Mouse (Mus musculus): ENCODE results near the gene Wfdc11. TPM values are rescaled to one million over a fixed set of nuclear protein-coding genes. Genes with fewer than 3 reads are reported as not detected.

Wfdc11 gene
- total RNA-seq (2023), result not detected in 4 replicates

GRCm38 (mm10) chr2:164673987-164674386, at the start of gene Wfdc11:
TSS of gene Wfdc11 (minus strand) at chr2:164674087.

GRCm38 (mm10) chr2:164715005-164715404, 41.1 kb upstream of the Wfdc11 start, which contains the start of gene Spint5:
TSS of gene Spint5 (plus strand) at chr2:164715305.

GRCm38 (mm10) chr2:164698201-164698600, 24.3 kb upstream of the Wfdc11 start, which contains the start of gene Spint4:
TSS of gene Spint4 (plus strand) at chr2:164698501.

GRCm38 (mm10) chr2:164684807-164685206, 10.9 kb upstream of the Wfdc11 start, which contains the start of gene Wfdc13:
TSS of gene Wfdc13 (plus strand) at chr2:164685107.

GRCm38 (mm10) chr2:164656483-164656882, 17.4 kb downstream of the Wfdc11 start, which contains the start of gene Wfdc9:
TSS of gene Wfdc9 (minus strand) at chr2:164656583.

GRCm38 (mm10) chr2:164655858-164656257, 18.0 kb downstream of the Wfdc11 start, which contains the start of gene Wfdc10:
TSS of gene Wfdc10 (plus strand) at chr2:164656046.

GRCm38 (mm10) chr2:164638696-164639095, 35.2 kb downstream of the Wfdc11 start, which contains the start of gene Wfdc16:
TSS of gene Wfdc16 (minus strand) at chr2:164638796.

GRCm38 (mm10) chr2:164613471-164613870, 60.4 kb downstream of the Wfdc11 start, which contains the start of the genes Wfdc6b and Wfdc8:
TSS of gene Wfdc6b (plus strand) at chr2:164613522.
TSS of gene Wfdc8 (minus strand) at chr2:164613626.

Other genes starting within 250 kb of the Wfdc11 start
- gene Sdc4, start 230.2 kb downstream of the Wfdc11 start, total RNA-seq (2023), result 166 to 182 TPM (median 177 TPM) in 4 replicates
- gene Sys1, start 217.1 kb downstream of the Wfdc11 start, total RNA-seq (2023), result 54.0 to 63.8 TPM (median 57.4 TPM) in 4 replicates
- 1.6 to 4.9 TPM in 2 of 4 replicates, not detected in the others for gene Gm20458, start 213.1 kb downstream of the Wfdc11 start, total RNA-seq (2023)
- gene Trp53tg5, start 200.4 kb downstream of the Wfdc11 start, total RNA-seq (2023), result not detected in 4 replicates
- gene Dbndd2, start 188.0 kb downstream of the Wfdc11 start, total RNA-seq (2023), result 2.6 to 8.5 TPM (median 4.7 TPM) in 4 replicates
- gene Pigt, start 176.6 kb downstream of the Wfdc11 start, total RNA-seq (2023), result 66.6 to 71.3 TPM (median 70.8 TPM) in 4 replicates
- gene Wfdc2, start 111.7 kb downstream of the Wfdc11 start, total RNA-seq (2023), result not detected in 4 replicates
- not detected in 4 replicates for gene Spint3, start 100.6 kb downstream of the Wfdc11 start, total RNA-seq (2023)
- gene Wfdc6a, start 88.6 kb downstream of the Wfdc11 start, total RNA-seq (2023), result not detected in 4 replicates
- not detected in 4 replicates for gene Eppin, start 80.5 kb downstream of the Wfdc11 start, total RNA-seq (2023)
- gene Wfdc6b, start 60.6 kb downstream of the Wfdc11 start, total RNA-seq (2023), result not detected in 4 replicates
- not detected in 4 replicates for gene Wfdc8, start 60.5 kb downstream of the Wfdc11 start, total RNA-seq (2023)
- gene Wfdc16, start 35.3 kb downstream of the Wfdc11 start, total RNA-seq (2023), result not detected in 4 replicates
- gene Wfdc10, start 18.0 kb downstream of the Wfdc11 start, total RNA-seq (2023), result 1.5 TPM in 1 of 4 replicates, not detected in the others
- gene Wfdc9, start 17.5 kb downstream of the Wfdc11 start, total RNA-seq (2023), result not detected in 4 replicates
- gene Wfdc13, start 11.0 kb upstream of the Wfdc11 start, total RNA-seq (2023), result not detected in 4 replicates
- gene Spint4, start 24.4 kb upstream of the Wfdc11 start, total RNA-seq (2023), result not detected in 4 replicates
- gene Spint5, start 41.2 kb upstream of the Wfdc11 start, total RNA-seq (2023), result not detected in 4 replicates
- gene Wfdc3, start 71.8 kb upstream of the Wfdc11 start, total RNA-seq (2023), result not detected in 4 replicates
- 38.4 to 45.2 TPM (median 42.9 TPM) in 4 replicates for gene Dnttip1, start 71.9 kb upstream of the Wfdc11 start, total RNA-seq (2023)
- 1.7 to 4.0 TPM (median 2.7 TPM) in 4 replicates for gene Ube2c, start 95.8 kb upstream of the Wfdc11 start, total RNA-seq (2023)
- not detected in 4 replicates for gene Tnnc2, start 105.9 kb upstream of the Wfdc11 start, total RNA-seq (2023)
- 0.46 to 0.97 TPM (median 0.70 TPM) in 4 replicates for gene Snx21, start 111.7 kb upstream of the Wfdc11 start, total RNA-seq (2023)
- 53.7 to 69.6 TPM (median 60.6 TPM) in 4 replicates for gene Acot8, start 130.8 kb upstream of the Wfdc11 start, total RNA-seq (2023)
- gene Zswim3, start 131.0 kb upstream of the Wfdc11 start, total RNA-seq (2023), result 3.2 to 4.0 TPM (median 3.6 TPM) in 4 replicates
- 8.4 to 9.0 TPM (median 8.5 TPM) in 4 replicates for gene Zswim1, start 148.6 kb upstream of the Wfdc11 start, total RNA-seq (2023)
- gene Spata25, start 154.4 kb upstream of the Wfdc11 start, total RNA-seq (2023), result 1.2 to 2.3 TPM (median 1.2 TPM) in 3 of 4 replicates, not detected in the other
- 189 to 200 TPM (median 195 TPM) in 4 replicates for gene Ctsa, start 158.8 kb upstream of the Wfdc11 start, total RNA-seq (2023)
- gene Neurl2, start 159.4 kb upstream of the Wfdc11 start, total RNA-seq (2023), result 3.8 to 5.6 TPM (median 4.9 TPM) in 4 replicates
- 7.6 to 11.4 TPM (median 9.0 TPM) in 4 replicates for gene Pltp, start 183.6 kb upstream of the Wfdc11 start, total RNA-seq (2023)
- 93.6 to 100 TPM (median 96.6 TPM) in 4 replicates for gene Pcif1, start 205.2 kb upstream of the Wfdc11 start, total RNA-seq (2023)
- gene Zfp335, start 237.7 kb upstream of the Wfdc11 start, total RNA-seq (2023), result 55.9 to 61.8 TPM (median 58.0 TPM) in 4 replicates

Data from B cell, adult 62 days (primary cell).